Mouse (Mus musculus) lung, adult 2 months (tissue): Measurements from ENCODE around the gene P3h1.

Source experiments
- CTCF ChIP-seq: fragments of 200-500 bp; IDR thresholded peaks from 2 replicates; pipeline ENCODE4 v1.5.1; 2011; ENCODE audit warnings: mild to moderate bottlenecking, low read length, control low read depth; ENCODE audit not compliant: insufficient read depth
- POLR2A ChIP-seq: fragments of 200-500 bp; IDR thresholded peaks from 2 replicates; pipeline ENCODE4 v1.6.1; 2011; ENCODE audit warnings: low read depth, mild to moderate bottlenecking, control low read depth, low read length, borderline replicate concordance; ENCODE audit errors: extremely low read depth

DNA sequence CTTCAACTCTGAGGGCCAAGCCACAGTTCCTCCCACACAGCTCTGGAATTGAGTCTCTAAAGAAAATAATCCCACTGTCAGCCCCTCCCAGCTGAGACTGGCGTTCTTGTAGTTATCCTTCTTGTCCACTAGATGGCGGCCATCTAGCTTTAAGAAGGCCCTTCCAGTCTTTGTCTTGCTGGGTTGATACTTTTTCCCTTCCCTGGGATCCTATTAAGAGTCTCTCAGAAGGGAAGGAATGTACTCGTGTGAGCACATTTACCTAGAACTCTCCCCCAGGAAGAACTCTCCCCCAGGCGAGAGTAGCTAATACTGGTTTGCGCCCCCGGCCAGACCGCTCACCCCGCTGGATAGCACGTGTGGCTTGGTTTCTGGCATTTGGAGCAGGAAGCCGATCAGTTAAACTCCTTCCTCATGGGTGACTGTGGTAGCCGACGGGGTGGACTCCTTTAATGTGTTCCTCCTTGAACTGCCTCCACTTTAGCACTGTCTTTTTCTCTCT is 6.5 kb downstream of the P3h1 start:
- TF ChIP-seq CTCF, result peak; percentile 45; the same call in 1 of the 2 replicates
- no peak for TF ChIP-seq POLR2A
